Comparison of ENCODE assay signal across 26 mouse cellular contexts in the genomic region with DNA sequence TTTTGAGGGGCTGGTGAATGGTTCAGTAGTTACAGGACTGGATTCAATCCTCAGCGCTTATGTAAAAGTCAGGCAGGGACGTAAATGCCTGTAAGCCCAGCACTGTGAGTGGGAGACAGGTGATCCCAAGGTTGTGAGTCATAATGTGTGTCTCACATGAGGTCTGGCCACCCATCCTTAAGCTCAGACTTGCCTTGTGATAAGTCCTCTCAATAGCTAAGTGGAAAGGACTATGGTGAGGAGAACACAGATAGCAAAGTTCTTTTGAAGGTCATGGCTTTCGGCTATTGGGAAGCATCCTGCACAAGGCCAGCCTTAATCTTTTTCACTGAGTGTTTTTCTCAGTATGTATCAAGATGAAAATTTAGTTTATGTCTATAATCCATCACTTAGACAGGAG. TPM values are rescaled to one million over a fixed set of nuclear protein-coding genes. Genes with fewer than 3 reads are reported as not detected.
DNase-seq lines count a peak whose midpoint lies in the region; ATAC-seq and TF ChIP-seq lines count a peak whose summit lies in the region.
"Had no signal": no experiment of that assay in that cellular context is flagged by ENCODE, and none has a peak within 500 bp of the region (broad histone marks: within the 10 kb centered on the region; RNA-seq: fewer than 3 reads in every experiment).

No protein-coding gene starts in this region.

- DNase-seq in heart, adult 8-10 months (ENCODE audit: low spot score) = no peak
- DNase-seq in 416B (ENCODE audit: low read depth) = peak; percentile 32
- DNase-seq in MEL (ENCODE audit: low read depth, low spot score) = peak; percentile 20
- DNase-seq in lung, postnatal 36 days = no peak
- no peak for DNase-seq in thymus, postnatal 10 days (ENCODE audit: low spot score in 2 of 2)
- DNase-seq: adrenal gland, postnatal 10 days; B cell, adult 2 months; cerebellum, adult 18-20 months; cerebellum, adult 9-10 months; cerebellum, postnatal 14 days; gastrocnemius, postnatal 10 days; gastrocnemius, postnatal 36 days; heart, adult 2 months; heart, postnatal 14 days; kidney, adult 11 months had no signal

- no peak overlapping the region for H3K9ac ChIP-seq in heart, embryonic 16.5 days (ENCODE audit: low read length)
- H3K9ac ChIP-seq in MEL (ENCODE audit: control insufficient read depth, low read depth, low read length, poor library complexity, severe bottlenecking) = no peak overlapping the region
- H3K9ac ChIP-seq: forebrain, embryonic 13.5 days; heart, embryonic 15.5 days; hindbrain, embryonic 12.5 days; hindbrain, embryonic 15.5 days; intestine, embryonic 15.5 days had no signal

- ATAC-seq in heart, embryonic 16.5 days (replicated peaks; ENCODE audit: extremely low read depth, insufficient read depth, low FRiP score) = no peak
- ATAC-seq: activated CD4-positive, CD25-positive, alpha-beta regulatory T cell, adult 4 months; CD4-positive, CD25-positive, alpha-beta regulatory T cell, adult 4 months; forebrain, embryonic 13.5 days; forebrain, embryonic 16.5 days; intestine, embryonic 15.5 days had no signal

- no peak overlapping the region for H3K4me2 ChIP-seq in heart, embryonic 16.5 days (ENCODE audit: low read depth, low read length)
- H3K4me2 ChIP-seq: forebrain, embryonic 13.5 days; heart, embryonic 11.5 days; heart, embryonic 15.5 days; hindbrain, embryonic 12.5 days; hindbrain, embryonic 15.5 days; intestine, embryonic 15.5 days had no signal

- no peak for TF ChIP-seq EP300 in MEL (IDR thresholded peaks at IDR 0.05; ENCODE audit: low read depth in 1 of 2, low read length in 2 of 2)

- TF ChIP-seq POLR2A in MEL (IDR thresholded peaks at IDR 0.05; ENCODE audit: control insufficient read depth in 1 of 2, insufficient read depth in 1 of 2, low read depth in 1 of 2, low read length in 2 of 2, poor library complexity in 1 of 2) = no peak

- TF ChIP-seq CTCF in MEL (IDR thresholded peaks at IDR 0.05 in 2 of 3, conservative IDR thresholded peaks at IDR 0.05 in 1 of 3; ENCODE audit: control insufficient read depth in 1 of 3, insufficient read depth in 1 of 3, low read depth in 2 of 3, low read length in 3 of 3, poor library complexity in 1 of 3, severe bottlenecking in 1 of 3) = no peak

- 0 out of 2 replicates have a peak overlapping the region, but pooled peaks have one; percentile 25 for H3K27ac ChIP-seq in heart, embryonic 16.5 days (ENCODE audit: low read length)
- no peak overlapping the region for H3K27ac ChIP-seq in MEL (ENCODE audit: control insufficient read depth, low read depth, low read length)
- H3K27ac ChIP-seq: forebrain, embryonic 10.5 days; forebrain, embryonic 13.5 days; heart, adult 2 months; heart, embryonic 15.5 days; hindbrain, embryonic 12.5 days; hindbrain, embryonic 15.5 days; intestine, embryonic 15.5 days had no signal

- peaks cover 76% of the 10 kb centered on the region for H3K79me2 ChIP-seq in MEL (ENCODE audit: control insufficient read depth, insufficient read depth, low read length, poor library complexity)

- WGBS in heart, embryonic 16.5 days = 58% methylated on average over 3 of the region's 3 CpGs

- 0 out of 2 replicates have a peak, but pooled peaks cover 3% of the 10 kb centered on the region for H3K36me3 ChIP-seq in heart, embryonic 16.5 days (ENCODE audit: control insufficient read depth, insufficient read depth)
- peaks cover 11 to 12% of the 10 kb centered on the region in 2 experiments for H3K36me3 ChIP-seq in MEL (ENCODE audit: control insufficient read depth in 1 of 2, insufficient read depth in 2 of 2, low read length in 2 of 2)
- H3K36me3 ChIP-seq: heart, embryonic 15.5 days; hindbrain, embryonic 15.5 days; intestine, embryonic 15.5 days had no signal

- TF ChIP-seq RAD21 in MEL (IDR thresholded peaks at IDR 0.05; ENCODE audit: low read depth, low read length) = no peak

- no peaks in the 10 kb centered on the region for H3K27me3 ChIP-seq in heart, embryonic 16.5 days (ENCODE audit: control insufficient read depth, insufficient read depth, low read length)
- no peaks in the 10 kb centered on the region for H3K27me3 ChIP-seq in MEL (ENCODE audit: control insufficient read depth in 1 of 2, insufficient read depth in 2 of 2, low read length in 2 of 2)
- H3K27me3 ChIP-seq: forebrain, embryonic 13.5 days; heart, embryonic 15.5 days; hindbrain, embryonic 12.5 days; hindbrain, embryonic 15.5 days; intestine, embryonic 15.5 days had no signal

- peaks cover 23% of the 10 kb centered on the region for H3K4me1 ChIP-seq in heart, embryonic 16.5 days (ENCODE audit: control insufficient read depth, insufficient read depth, low read length)
- H3K4me1 ChIP-seq in MEL (ENCODE audit: control insufficient read depth in 1 of 2, insufficient read depth in 2 of 2, low read length in 2 of 2) = peaks cover 5 to 14% of the 10 kb centered on the region in 2 experiments

- no peaks in the 10 kb centered on the region for H3K9me3 ChIP-seq in heart, embryonic 16.5 days (replicated peaks; ENCODE audit: control insufficient read depth, low read length)
- H3K9me3 ChIP-seq in MEL (replicated peaks; ENCODE audit: insufficient read depth, low read length) = no peaks in the 10 kb centered on the region
- H3K9me3 ChIP-seq: forebrain, embryonic 10.5 days; forebrain, embryonic 13.5 days; heart, embryonic 15.5 days; hindbrain, embryonic 12.5 days; hindbrain, embryonic 15.5 days; intestine, embryonic 15.5 days had no signal

- H3K4me3 ChIP-seq in heart, embryonic 16.5 days (ENCODE audit: low read length) = no peak overlapping the region
- no peak overlapping the region for H3K4me3 ChIP-seq in MEL (ENCODE audit: control insufficient read depth in 1 of 2, insufficient read depth in 1 of 2, low read depth in 2 of 2, low read length in 2 of 2)
- H3K4me3 ChIP-seq: forebrain, embryonic 10.5 days; forebrain, embryonic 13.5 days; heart, adult 2 months; heart, embryonic 15.5 days; hindbrain, embryonic 12.5 days; hindbrain, embryonic 15.5 days; intestine, embryonic 15.5 days had no signal

TF ChIP-seq in MEL, 35 proteins besides CTCF, POLR2A, EP300 and RAD21:
- TF ChIP-seq TBP (IDR thresholded peaks at IDR 0.05; ENCODE audit: low read depth, low read length) = no peak
- no peak for TF ChIP-seq MAFK (IDR thresholded peaks at IDR 0.05; ENCODE audit: borderline replicate concordance, low read depth, low read length)
- TF ChIP-seq ELF1 (IDR thresholded peaks at IDR 0.05; ENCODE audit: low read depth, low read length) = no peak
- no peak for TF ChIP-seq GATA1 (IDR thresholded peaks at IDR 0.05; ENCODE audit: low read depth, low read length)
- TF ChIP-seq JUND (IDR thresholded peaks at IDR 0.05; ENCODE audit: low read depth, low read length) = no peak
TF ChIP-seq in MEL: peak in this region for 0.

RNA-seq across cellular contexts. Expression of a gene that starts 3.9 kb away (rescaled TPM):
- 81.0 and 86.5 TPM in 2 replicates for polyA plus RNA-seq in heart, embryonic 16.5 days (2015; fragmentation: Nextera tagmentation; extraction: Ambion mirVana)
- total RNA-seq in heart, adult 8-10 months (2022) = 10 to 100 TPM; 36.1 to 50.8 (median 40.1) TPM
- 93.3 and 99.9 TPM in 2 replicates for total RNA-seq in MEL (2012; rRNA removed)
- polyA plus RNA-seq in MEL (2012; ENCODE audit: insufficient read depth in 1 of 2, insufficient read length in 2 of 2, low read depth in 1 of 2, low replicate concordance in 2 of 2, missing spikeins in 1 of 2) = 100 to 1,000 TPM in 1 of 2 experiments, 10 to 100 TPM in 1; 87.0 to 133 TPM

Comparison
In these comparisons a context has a peak if more than half of its experiments do, and no peak if none do; other contexts are left out.
1. DNase-seq: peak in 416B (single experiment) and MEL (single experiment); none in heart, adult 8-10 months (single experiment), lung, postnatal 36 days (single experiment) and thymus, postnatal 10 days (0 of 2).